Mouse (Mus musculus) myocyte (in vitro differentiated cells): ENCODE measurements around the gene 9230113P08Rik.
"Not testable (repeated sequence)": the region's sequence is repeated elsewhere in the genome, so short reads cannot be mapped to it uniquely, and the experiment has no call there.

ENCODE experiments used
- E2F4 ChIP-seq: IDR thresholded peaks from one replicate; pipeline ENCODE4 v1.6.1; 2011; ENCODE audit warnings: mild to moderate bottlenecking, control low read depth, moderate library complexity; ENCODE audit not compliant: insufficient read depth
- MYOD1 ChIP-seq, 3 experiments: IDR thresholded peaks; one replicate each; pipeline ENCODE4 v1.6.1; 2011; ENCODE audit warnings: control low read depth in 2 of 3, low read depth in 2 of 3, mild to moderate bottlenecking in 2 of 3, moderate library complexity in 1 of 3; ENCODE audit not compliant: insufficient read length in 2 of 3, control insufficient read depth in 1 of 3
- POLR2A ChIP-seq: IDR thresholded peaks from one replicate; pipeline ENCODE4 v1.6.1; 2011; ENCODE audit warnings: low read depth, mild to moderate bottlenecking, control low read depth, moderate library complexity; ENCODE audit not compliant: insufficient read length
- REST ChIP-seq: IDR thresholded peaks from one replicate; pipeline ENCODE4 v1.6.1; 2011; ENCODE audit warnings: mild to moderate bottlenecking, control low read depth, moderate library complexity; ENCODE audit not compliant: insufficient read depth, insufficient read length

DNA sequence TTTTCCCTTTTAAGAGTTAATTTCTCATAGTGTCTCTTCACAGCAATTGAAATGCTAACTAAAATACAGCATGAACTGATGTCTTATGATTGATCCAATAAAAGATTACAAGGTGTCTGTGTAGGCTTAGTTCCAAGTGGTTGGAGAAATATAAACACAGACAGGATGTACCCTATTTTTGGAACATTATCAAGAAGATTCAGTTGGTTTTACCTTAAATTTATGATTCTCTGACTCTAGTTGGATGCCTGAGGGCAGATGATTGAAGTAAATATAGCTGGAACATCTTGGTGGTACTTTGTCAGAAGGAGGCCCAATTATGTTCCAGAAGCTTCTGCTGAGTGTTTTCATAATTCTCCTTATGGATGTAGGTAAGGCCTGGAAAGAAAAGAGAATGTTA lies at the start of gene 9230113P08Rik:
- not testable (repeated sequence) for TF ChIP-seq E2F4; POLR2A; MYOD1 (IDR thresholded peaks at IDR 0.05; ENCODE audit: control insufficient read depth in 1 of 3, insufficient read length in 2 of 3, low read depth in 2 of 3); REST
